Mouse (Mus musculus) myocyte (in vitro differentiated cells): ENCODE measurements around the gene Spock1. TPM values are rescaled to one million over a fixed set of nuclear protein-coding genes. Genes with fewer than 3 reads are reported as not detected.

Experiments
- H3K27me3 ChIP-seq: one replicate; pipeline ENCODE4 v1.6.1; 2011; ENCODE audit not compliant: control insufficient read depth, insufficient read depth, insufficient read length
- H3K36me3 ChIP-seq: one replicate; pipeline ENCODE4 v1.6.1; 2011; ENCODE audit not compliant: control insufficient read depth, insufficient read depth
- H3K4me2 ChIP-seq: one replicate; pipeline ENCODE4 v1.6.1; 2011; ENCODE audit warnings: low read depth, control low read depth
- H3K4me3 ChIP-seq: one replicate; pipeline ENCODE4 v1.5.1; 2011; ENCODE audit warnings: mild to moderate bottlenecking, control low read depth, moderate library complexity
- H3K79me2 ChIP-seq: one replicate; pipeline ENCODE4 v1.6.1; 2011; ENCODE audit not compliant: control insufficient read depth, insufficient read depth
- H3ac ChIP-seq: one replicate; pipeline ENCODE4 v1.6.1; 2011; ENCODE audit not compliant: control insufficient read depth, insufficient read length
- CEBPB ChIP-seq: IDR thresholded peaks from 2 replicates; pipeline ENCODE4 v1.6.1; 2011; ENCODE audit warnings: mild to moderate bottlenecking, moderate library complexity; ENCODE audit not compliant: poor library complexity, insufficient read depth, severe bottlenecking
- E2F4 ChIP-seq: IDR thresholded peaks from one replicate; pipeline ENCODE4 v1.6.1; 2011; ENCODE audit warnings: mild to moderate bottlenecking, control low read depth, moderate library complexity; ENCODE audit not compliant: insufficient read depth
- MAX ChIP-seq: IDR thresholded peaks from one replicate; pipeline ENCODE4 v1.6.1; 2011; ENCODE audit warnings: low read depth, mild to moderate bottlenecking, control low read depth
- MYOD1 ChIP-seq, 3 experiments: IDR thresholded peaks; one replicate each; pipeline ENCODE4 v1.6.1; 2011; ENCODE audit warnings: control low read depth in 2 of 3, low read depth in 2 of 3, mild to moderate bottlenecking in 2 of 3, moderate library complexity in 1 of 3; ENCODE audit not compliant: insufficient read length in 2 of 3, control insufficient read depth in 1 of 3
- MYOG ChIP-seq, 3 experiments: IDR thresholded peaks; one replicate each; pipeline ENCODE4 v1.6.1; 2011; ENCODE audit warnings: control low read depth in 2 of 3, low read depth in 2 of 3, mild to moderate bottlenecking in 2 of 3; ENCODE audit not compliant: insufficient read length in 2 of 3, control insufficient read depth in 1 of 3, insufficient read depth in 1 of 3
- POLR2A ChIP-seq: IDR thresholded peaks from one replicate; pipeline ENCODE4 v1.6.1; 2011; ENCODE audit warnings: low read depth, mild to moderate bottlenecking, control low read depth, moderate library complexity; ENCODE audit not compliant: insufficient read length
- POLR2AphosphoS2 ChIP-seq: IDR thresholded peaks from one replicate; pipeline ENCODE4 v1.6.1; 2011; ENCODE audit warnings: low read depth, control low read depth; ENCODE audit not compliant: insufficient read length
- REST ChIP-seq: IDR thresholded peaks from one replicate; pipeline ENCODE4 v1.6.1; 2011; ENCODE audit warnings: mild to moderate bottlenecking, control low read depth, moderate library complexity; ENCODE audit not compliant: insufficient read depth, insufficient read length
- SRF ChIP-seq: IDR thresholded peaks from one replicate; pipeline ENCODE4 v1.6.1; 2011; ENCODE audit warnings: low read depth; ENCODE audit not compliant: control insufficient read depth, insufficient read length
- TCF12 ChIP-seq: IDR thresholded peaks from one replicate; pipeline ENCODE4 v1.6.1; 2011; ENCODE audit warnings: mild to moderate bottlenecking, control low read depth; ENCODE audit not compliant: poor library complexity, insufficient read depth, severe bottlenecking
- TCF3 ChIP-seq: IDR thresholded peaks from one replicate; pipeline ENCODE4 v1.6.1; 2011; ENCODE audit warnings: low read depth, control low read depth; ENCODE audit not compliant: insufficient read length
- USF1 ChIP-seq: IDR thresholded peaks from one replicate; pipeline ENCODE4 v1.6.1; 2011; ENCODE audit warnings: low read depth, mild to moderate bottlenecking, control low read depth, moderate library complexity
- polyA plus RNA-seq: library from polyadenylated mRNA; unstranded; fragments of >200 nt; fragmentation: generic; extraction: Trizol; gene quantifications from one replicate; pipeline ENCODE4 v1.2.1, GENCODE M21; 2012; ENCODE audit warnings: missing spikeins

The Spock1 gene
- polyA plus RNA-seq, 1 experiment: 0.19 TPM

DNA sequence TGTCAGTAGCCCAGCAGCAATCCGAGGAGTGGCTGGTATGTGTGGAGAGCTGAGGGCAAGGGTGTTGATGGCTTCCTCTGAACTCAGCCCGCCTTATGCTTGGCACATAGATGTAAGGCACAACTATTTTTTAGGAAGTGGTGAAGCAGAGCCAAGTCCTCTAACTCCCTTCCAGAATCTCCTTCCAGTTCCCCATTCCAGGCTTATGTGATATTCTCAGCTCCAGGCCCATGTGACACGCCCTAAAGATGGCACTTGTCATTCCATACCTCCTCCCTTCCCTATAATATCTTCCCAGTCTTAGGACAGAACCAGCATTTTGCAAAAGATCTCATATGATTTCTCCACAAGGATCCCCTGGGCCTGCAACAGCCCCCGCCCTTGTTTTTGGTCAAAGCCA is 277.6 kb downstream of the Spock1 start:
- H3K36me3 ChIP-seq: no peaks in the 10 kb centered on the region
- H3ac ChIP-seq: no peak overlapping the region
- TF ChIP-seq MYOD1 (IDR thresholded peaks at IDR 0.05; ENCODE audit: control insufficient read depth in 1 of 3, insufficient read length in 2 of 3, low read depth in 2 of 3): no peak
- no peaks in the 10 kb centered on the region for H3K79me2 ChIP-seq
- no peak overlapping the region for H3K4me2 ChIP-seq
- no peak overlapping the region for H3K4me3 ChIP-seq
- no peaks in the 10 kb centered on the region for H3K27me3 ChIP-seq

DNA sequence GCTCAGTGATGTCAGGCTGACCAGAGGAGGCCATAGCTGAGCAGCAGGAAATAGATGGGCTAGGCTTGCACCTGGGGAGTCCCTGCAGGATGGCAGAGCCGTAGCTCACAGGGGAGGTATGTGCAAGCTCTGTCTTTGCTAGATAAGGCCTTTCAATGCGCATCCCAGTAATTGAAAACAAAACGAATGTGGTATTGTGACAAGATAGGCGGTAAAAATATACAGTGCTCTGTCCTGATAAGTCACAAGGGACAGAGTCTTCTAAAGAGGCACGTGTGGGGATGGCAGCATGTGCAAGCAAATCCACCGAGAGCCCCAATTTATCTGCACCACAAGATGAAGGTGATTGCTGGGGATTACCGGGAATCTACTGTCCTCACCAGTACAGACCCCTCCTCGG is 279.9 kb downstream of the Spock1 start:
- TF ChIP-seq E2F4 (no peak), MAX (no peak), CEBPB (no peak), MYOG (IDR thresholded peaks at IDR 0.05; ENCODE audit: control insufficient read depth in 1 of 3, insufficient read depth in 1 of 3, insufficient read length in 2 of 3, low read depth in 2 of 3) (no peak), POLR2AphosphoS2 (no peak), REST (no peak), TCF3 (no peak), TCF12 (no peak), USF1 (no peak), POLR2A (no peak), MYOD1 (IDR thresholded peaks at IDR 0.05; ENCODE audit: control insufficient read depth in 1 of 3, insufficient read length in 2 of 3, low read depth in 2 of 3) (no peak), SRF (no peak)
- Histone ChIP-seq H3K4me2 (no peak overlapping the region), H3ac (no peak overlapping the region)

DNA sequence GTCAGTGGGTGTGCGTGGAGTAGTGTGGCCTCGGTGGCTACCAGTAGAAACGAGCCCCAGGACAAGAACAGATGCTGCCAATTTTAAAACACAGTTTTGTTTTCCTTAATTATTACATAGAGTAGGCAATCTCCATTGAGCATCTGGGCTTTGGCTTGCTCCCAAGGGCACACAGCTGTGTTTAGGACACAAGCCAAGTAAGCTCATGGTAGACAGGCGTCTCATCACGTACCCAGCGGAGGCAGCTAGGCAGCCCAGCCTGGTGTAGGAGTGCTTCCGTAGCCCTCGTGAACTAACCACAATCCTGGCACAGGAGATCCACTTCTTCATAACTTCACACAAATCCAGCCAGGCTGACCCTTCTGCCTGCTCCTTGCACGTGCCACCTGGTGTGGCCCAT is 281.7 kb downstream of the Spock1 start:
- no peak overlapping the region for H3K4me2 ChIP-seq
- H3K27me3 ChIP-seq: no peaks in the 10 kb centered on the region
- no peak overlapping the region for H3ac ChIP-seq
- no peaks in the 10 kb centered on the region for H3K79me2 ChIP-seq
- no peak overlapping the region for H3K4me3 ChIP-seq
- no peaks in the 10 kb centered on the region for H3K36me3 ChIP-seq
- TF ChIP-seq CEBPB: no peak
- no peak for TF ChIP-seq MAX
- no peak for TF ChIP-seq USF1
- TF ChIP-seq TCF12: no peak

More for the DNA sequence above, 279.9 kb downstream of the Spock1 start:
- no peak overlapping the region for H3K4me3 ChIP-seq
- no peaks in the 10 kb centered on the region for H3K36me3 ChIP-seq
- H3K27me3 ChIP-seq: no peaks in the 10 kb centered on the region
- H3K79me2 ChIP-seq: no peaks in the 10 kb centered on the region

- no peak for TF ChIP-seq MAX
- no peak for TF ChIP-seq POLR2AphosphoS2
- no peak for TF ChIP-seq MYOD1 (IDR thresholded peaks at IDR 0.05; ENCODE audit: control insufficient read depth in 1 of 3, insufficient read length in 2 of 3, low read depth in 2 of 3)
- TF ChIP-seq TCF3: no peak
- TF ChIP-seq USF1: no peak
- no peak for TF ChIP-seq REST
- no peaks in the 10 kb centered on the region for H3K27me3 ChIP-seq
- H3K4me3 ChIP-seq: no peak overlapping the region
- no peaks in the 10 kb centered on the region for H3K79me2 ChIP-seq
- no peak overlapping the region for H3K4me2 ChIP-seq
- no peaks in the 10 kb centered on the region for H3K36me3 ChIP-seq
- H3ac ChIP-seq: no peak overlapping the region
These were observed 284.1 kb downstream of the Spock1 start for GRCm38 (mm10) chr13:57623909-57624481.

DNA sequence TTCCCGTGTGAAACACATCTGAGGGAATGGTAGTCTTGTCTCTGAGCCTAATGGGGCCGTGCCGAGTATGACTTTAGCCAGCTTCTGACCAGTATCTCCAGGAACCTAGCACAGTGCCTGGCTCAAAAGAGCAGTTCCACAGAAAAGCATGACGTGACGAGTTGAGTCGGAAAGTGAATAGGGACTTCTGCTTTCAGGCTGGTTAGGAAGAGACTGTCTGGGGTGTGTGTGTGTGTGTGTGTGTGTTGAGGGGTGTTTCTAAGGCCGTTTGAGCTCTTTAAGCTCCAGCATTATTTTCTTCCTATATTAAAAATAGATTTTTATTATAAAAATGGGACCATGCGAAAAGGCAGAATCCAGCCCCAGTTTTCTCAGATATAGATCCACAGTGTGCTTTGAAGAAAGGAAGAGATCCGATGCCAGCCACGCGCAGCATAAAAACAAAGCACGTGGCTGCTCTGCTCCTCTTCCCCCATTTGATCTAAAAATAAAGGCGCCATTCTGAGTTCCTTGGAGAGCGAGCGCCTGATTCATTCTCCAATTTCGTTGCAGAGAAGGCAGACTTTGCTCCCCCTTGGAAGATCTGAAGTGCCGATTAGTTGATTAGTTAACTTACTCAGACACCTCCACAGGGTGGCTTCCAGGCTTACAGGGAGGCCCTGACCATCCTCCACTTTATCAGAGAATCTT is 288.9 kb downstream of the Spock1 start:
- Histone ChIP-seq H3K27me3 (no peaks in the 10 kb centered on the region), H3K4me3 (no peak overlapping the region), H3ac (no peak overlapping the region), H3K36me3 (no peaks in the 10 kb centered on the region), H3K4me2 (no peak overlapping the region), H3K79me2 (no peaks in the 10 kb centered on the region)
- TF ChIP-seq TCF12: no peak
- TF ChIP-seq MAX: no peak
- no peak for TF ChIP-seq E2F4
- no peak for TF ChIP-seq MYOG (IDR thresholded peaks at IDR 0.05; ENCODE audit: control insufficient read depth in 1 of 3, insufficient read depth in 1 of 3, insufficient read length in 2 of 3, low read depth in 2 of 3)
